Mouse (Mus musculus): ENCODE data around the gene Adgrv1.

DNA sequence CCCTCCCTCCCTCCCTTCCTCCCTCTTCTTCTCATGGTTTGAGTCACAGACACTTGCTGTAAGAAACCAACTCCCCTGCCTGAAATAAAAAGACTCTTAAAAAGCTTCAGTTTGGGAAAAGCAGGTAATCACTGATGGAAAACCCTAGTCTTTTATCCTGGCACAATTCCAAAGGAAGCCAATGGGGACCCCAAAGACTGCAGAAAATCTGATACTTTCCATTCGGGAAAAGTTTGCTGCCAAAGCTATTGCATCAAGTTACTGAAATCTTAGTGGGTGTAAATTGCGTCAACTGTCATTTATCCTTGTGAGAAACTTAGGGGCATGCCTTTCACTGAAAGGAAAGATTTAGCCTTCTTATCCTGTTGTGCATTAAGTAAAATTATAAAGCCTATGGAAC lies 398.9 kb downstream of the Adgrv1 start:
- TF ChIP-seq CTCF (conservative IDR thresholded peaks at IDR 0.05; ENCODE audit: insufficient read depth, insufficient read length, low read depth, low read length) (no peak), POLR2A (IDR thresholded peaks at IDR 0.05; ENCODE audit: low read depth, low read length) (no peak)

Measured in kidney, adult 2 months (tissue).